Mouse (Mus musculus) neural tube, embryonic 15.5 days (tissue): ENCODE data around the gene Lct. TPM values are rescaled to one million over a fixed set of nuclear protein-coding genes. Genes with fewer than 3 reads are reported as not detected.
"Not testable (repeated sequence)": the region's sequence is repeated elsewhere in the genome, so short reads cannot be mapped to it uniquely, and the experiment has no call there.

Experiments used
- ATAC-seq: fragments of 200-750 bp; cut with Nextera tagmentation; 2 replicates; pipeline ENCODE4 v1.8.0; 2017; ENCODE audit warnings: mild to moderate bottlenecking, moderate TSS enrichment, moderate library complexity; ENCODE audit not compliant: low FRiP score
- H3K27ac ChIP-seq: fragments of 300-500 bp; sonication (generic); replicated peaks from 2 replicates; pipeline ENCODE4 v1.5.1; 2015; ENCODE audit warnings: mild to moderate bottlenecking, inconsistent platforms
- H3K27me3 ChIP-seq: fragments of 300-500 bp; sonication (generic); replicated peaks from 2 replicates; pipeline ENCODE4 v1.6.1; 2015; ENCODE audit warnings: inconsistent platforms
- H3K36me3 ChIP-seq: fragments of 300-500 bp; sonication (generic); 2 replicates; pipeline ENCODE4 v1.6.1; 2015; ENCODE audit warnings: inconsistent platforms
- H3K4me1 ChIP-seq: fragments of 300-500 bp; sonication (generic); 2 replicates; pipeline ENCODE4 v1.6.1; 2015; ENCODE audit warnings: inconsistent platforms
- H3K4me2 ChIP-seq: fragments of 300-500 bp; sonication (generic); 2 replicates; pipeline ENCODE4 v1.6.1; 2015; ENCODE audit warnings: inconsistent platforms, mild to moderate bottlenecking, moderate library complexity
- H3K4me3 ChIP-seq: fragments of 300-500 bp; sonication (generic); replicated peaks from 2 replicates; pipeline ENCODE4 v1.5.1; 2015; ENCODE audit warnings: mild to moderate bottlenecking, inconsistent platforms
- H3K9ac ChIP-seq: fragments of 300-500 bp; sonication (generic); replicated peaks from 2 replicates; pipeline ENCODE4 v1.6.1; 2015; ENCODE audit warnings: mild to moderate bottlenecking, inconsistent platforms
- H3K9me3 ChIP-seq: fragments of 300-500 bp; sonication (generic); replicated peaks from 2 replicates; pipeline ENCODE4 v1.6.1; 2016; ENCODE audit warnings: inconsistent platforms
- WGBS: fragments of 180-500 bp; shearing (Covaris S2); methylation state at CpG from one replicate; pipeline ENCODE4 v1.1.7; 2015; ENCODE audit warnings: mixed read lengths; 5-methylcytosine and 5-hydroxymethylcytosine counted together
- polyA plus RNA-seq: library from polyadenylated mRNA; unstranded; fragments of >200 nt; fragmentation: Nextera tagmentation; extraction: Ambion mirVana; gene quantifications from 2 replicates; pipeline ENCODE4 v1.2.1, GENCODE M21; 2015

The Lct gene
- polyA plus RNA-seq, 1 experiment from 2014 or later = 0.12 TPM

GRCm38 (mm10) chr1:128337708-128338320 lies 9.7 kb upstream of the Lct start:
- Histone ChIP-seq H3K27me3 (no peaks in the 10 kb centered on the region), H3K4me3 (no peak overlapping the region), H3K27ac (no peak overlapping the region), H3K4me1 (no peaks in the 10 kb centered on the region), H3K36me3 (peaks cover 46% of the 10 kb centered on the region), H3K9ac (no peak overlapping the region), H3K4me2 (no peak overlapping the region), H3K9me3 (no peaks in the 10 kb centered on the region)
- 92% methylated on average over 13 of the region's 13 CpGs for WGBS
- ATAC-seq = no peak

GRCm38 (mm10) chr1:128330313-128330712 lies 2.2 kb upstream of the Lct start:
- ATAC-seq = no peak
- H3K27me3 ChIP-seq = no peaks in the 10 kb centered on the region

GRCm38 (mm10) chr1:128327165-128327564 lies 953 bp downstream of the Lct start:
- 95% methylated on average over 1 of the region's 1 CpGs for WGBS
- H3K9me3 ChIP-seq = no peaks in the 10 kb centered on the region
- H3K4me3 ChIP-seq = no peak overlapping the region
- H3K36me3 ChIP-seq = peaks cover 7% of the 10 kb centered on the region; the same call in 1 of the 2 replicates
- no peak overlapping the region for H3K27ac ChIP-seq
- H3K4me2 ChIP-seq = no peak overlapping the region
- no peak overlapping the region for H3K9ac ChIP-seq
- H3K27me3 ChIP-seq = no peaks in the 10 kb centered on the region
- no peak for ATAC-seq
- H3K4me1 ChIP-seq = no peaks in the 10 kb centered on the region

More at GRCm38 (mm10) chr1:128330313-128330712, 2.2 kb upstream of the Lct start:
- no peaks in the 10 kb centered on the region for H3K9me3 ChIP-seq
- no peak overlapping the region for H3K9ac ChIP-seq
- H3K4me3 ChIP-seq = no peak overlapping the region
- H3K36me3 ChIP-seq = peaks cover 33% of the 10 kb centered on the region
- H3K4me1 ChIP-seq = no peaks in the 10 kb centered on the region
- WGBS = 98% methylated on average over 1 of the region's 1 CpGs
- H3K4me2 ChIP-seq = no peak overlapping the region
- H3K27ac ChIP-seq = no peak overlapping the region

- no peaks in the 10 kb centered on the region for H3K36me3 ChIP-seq
- no peak overlapping the region for H3K4me3 ChIP-seq
- no peak overlapping the region for H3K9ac ChIP-seq
- WGBS = 74% methylated on average over 2 of the region's 2 CpGs
- H3K9me3 ChIP-seq = no peaks in the 10 kb centered on the region
- no peak for ATAC-seq
- H3K27me3 ChIP-seq = no peaks in the 10 kb centered on the region
- no peak overlapping the region for H3K27ac ChIP-seq
- no peaks in the 10 kb centered on the region for H3K4me1 ChIP-seq
- no peak overlapping the region for H3K4me2 ChIP-seq
These were observed 3.3 kb downstream of the Lct start for GRCm38 (mm10) chr1:128324776-128325175.

- Histone ChIP-seq H3K4me2 (no peak overlapping the region), H3K27ac (no peak overlapping the region), H3K9me3 (no peaks in the 10 kb centered on the region), H3K4me3 (no peak overlapping the region), H3K9ac (no peak overlapping the region), H3K4me1 (no peaks in the 10 kb centered on the region), H3K36me3 (no peaks in the 10 kb centered on the region), H3K27me3 (no peaks in the 10 kb centered on the region)
- ATAC-seq = no peak
- WGBS = 90% methylated on average over 8 of the region's 8 CpGs
These were observed 5.0 kb downstream of the Lct start for GRCm38 (mm10) chr1:128323026-128323643.

GRCm38 (mm10) chr1:128319266-128319665 lies 8.9 kb downstream of the Lct start:
- H3K4me3 ChIP-seq, H3K36me3 ChIP-seq, H3K9me3 ChIP-seq, H3K27ac ChIP-seq, ATAC-seq, H3K27me3 ChIP-seq, H3K4me1 ChIP-seq, H3K4me2 ChIP-seq, H3K9ac ChIP-seq: not testable (repeated sequence)
- 91% methylated on average over 6 of the region's 6 CpGs for WGBS

- no peaks in the 10 kb centered on the region for H3K9me3 ChIP-seq
- H3K27ac ChIP-seq = no peak overlapping the region
- no peak for ATAC-seq
- no peaks in the 10 kb centered on the region for H3K36me3 ChIP-seq
- WGBS = 69% methylated on average over 4 of the region's 4 CpGs
- H3K9ac ChIP-seq = no peak overlapping the region
- H3K4me1 ChIP-seq = 0 out of 2 replicates have a peak, but pooled peaks cover 2% of the 10 kb centered on the region
- no peaks in the 10 kb centered on the region for H3K27me3 ChIP-seq
- H3K4me3 ChIP-seq = no peak overlapping the region
- no peak overlapping the region for H3K4me2 ChIP-seq
These were observed 13.5 kb downstream of the Lct start for GRCm38 (mm10) chr1:128314665-128315064.

- Histone ChIP-seq H3K4me2 (no peak overlapping the region), H3K9ac (no peak overlapping the region), H3K27ac (no peak overlapping the region), H3K9me3 (no peaks in the 10 kb centered on the region), H3K4me3 (no peak overlapping the region), H3K4me1 (no peaks in the 10 kb centered on the region), H3K27me3 (no peaks in the 10 kb centered on the region), H3K36me3 (no peaks in the 10 kb centered on the region)
- WGBS = 86% methylated on average over 3 of the region's 3 CpGs
- ATAC-seq = no peak
These were observed 19.1 kb downstream of the Lct start for GRCm38 (mm10) chr1:128309043-128309442.

GRCm38 (mm10) chr1:128303900-128304299 lies 24.2 kb downstream of the Lct start:
- no peak overlapping the region for H3K4me2 ChIP-seq
- 86% methylated on average over 16 of the region's 16 CpGs for WGBS

GRCm38 (mm10) chr1:128295717-128296528 lies 32.2 kb downstream of the Lct start:
- no peak overlapping the region for H3K27ac ChIP-seq
- no peaks in the 10 kb centered on the region for H3K36me3 ChIP-seq
- H3K27me3 ChIP-seq = no peaks in the 10 kb centered on the region
- 68% methylated on average over 5 of the region's 5 CpGs for WGBS
- no peak overlapping the region for H3K4me2 ChIP-seq
- no peaks in the 10 kb centered on the region for H3K4me1 ChIP-seq
- ATAC-seq = 0 out of 2 replicates have a peak, but pooled peaks have one; percentile 41
- no peak overlapping the region for H3K9ac ChIP-seq
- no peak overlapping the region for H3K4me3 ChIP-seq
- no peaks in the 10 kb centered on the region for H3K9me3 ChIP-seq

More at GRCm38 (mm10) chr1:128303900-128304299, 24.2 kb downstream of the Lct start:
- Histone ChIP-seq H3K27me3 (no peaks in the 10 kb centered on the region), H3K9me3 (no peaks in the 10 kb centered on the region), H3K36me3 (no peaks in the 10 kb centered on the region), H3K4me1 (no peaks in the 10 kb centered on the region), H3K27ac (no peak overlapping the region), H3K4me3 (no peak overlapping the region), H3K9ac (no peak overlapping the region)
- 0 out of 2 replicates have a peak, but pooled peaks have one; percentile 24 for ATAC-seq

GRCm38 (mm10) chr1:128295296-128295695 lies 32.8 kb downstream of the Lct start:
- Histone ChIP-seq H3K4me3 (no peak overlapping the region), H3K27ac (no peak overlapping the region), H3K27me3 (no peaks in the 10 kb centered on the region), H3K4me1 (no peaks in the 10 kb centered on the region), H3K9me3 (no peaks in the 10 kb centered on the region), H3K36me3 (no peaks in the 10 kb centered on the region), H3K4me2 (no peak overlapping the region), H3K9ac (no peak overlapping the region)
- peak; percentile 53; the same call in 1 of the 2 replicates for ATAC-seq
- WGBS = 82% methylated on average over 8 of the region's 8 CpGs
